Mouse (Mus musculus) limb, embryonic 14.5 days (tissue): Measurements from ENCODE around the gene Cdca7. TPM values are rescaled to one million over a fixed set of nuclear protein-coding genes. Genes with fewer than 3 reads are reported as not detected.

Experiments
- ATAC-seq: fragments of 200-750 bp; cut with Nextera tagmentation; 2 replicates; pipeline ENCODE4 v1.8.0; 2017; ENCODE audit warnings: low read depth, moderate number of reproducible peaks, moderate TSS enrichment; ENCODE audit not compliant: low FRiP score
- DNase-seq: peaks from one replicate; pipeline ENCODE4 v3.0.0-alpha.2; 2015; ENCODE audit warnings: low spot score
- H3K27ac ChIP-seq: fragments of 300-500 bp; sonication (generic); replicated peaks from 2 replicates; pipeline ENCODE4 v1.5.1; 2014; ENCODE audit warnings: low read depth, mild to moderate bottlenecking, low read length, moderate library complexity, mixed read lengths
- H3K27me3 ChIP-seq: fragments of 300-500 bp; sonication (generic); 2 replicates; pipeline ENCODE4 v1.6.1; 2014; ENCODE audit warnings: low read length, mixed read lengths; ENCODE audit not compliant: control insufficient read depth, insufficient read depth
- H3K36me3 ChIP-seq: fragments of 300-500 bp; sonication (generic); 2 replicates; pipeline ENCODE4 v1.6.1; 2014; ENCODE audit warnings: mild to moderate bottlenecking, low read length, moderate library complexity, mixed read lengths; ENCODE audit not compliant: control insufficient read depth, insufficient read depth
- H3K4me1 ChIP-seq: fragments of 300-500 bp; sonication (generic); 2 replicates; pipeline ENCODE4 v1.6.1; 2014; ENCODE audit warnings: antibody characterized with exemption, low read length, mixed read lengths; ENCODE audit not compliant: control insufficient read depth, insufficient read depth
- H3K4me2 ChIP-seq: fragments of 300-500 bp; sonication (generic); replicated peaks from 2 replicates; pipeline ENCODE4 v1.6.1; 2014; ENCODE audit warnings: low read depth, mild to moderate bottlenecking, low read length, moderate library complexity; ENCODE audit not compliant: severe bottlenecking
- H3K4me3 ChIP-seq: fragments of 300-500 bp; sonication (generic); replicated peaks from 2 replicates; pipeline ENCODE4 v1.5.1; 2014; ENCODE audit warnings: low read length
- H3K9ac ChIP-seq: fragments of 300-500 bp; sonication (generic); 2 replicates; pipeline ENCODE4 v1.6.1; 2014; ENCODE audit warnings: mild to moderate bottlenecking, low read depth, low read length, moderate library complexity; ENCODE audit not compliant: severe bottlenecking
- H3K9me3 ChIP-seq: fragments of 300-500 bp; sonication (generic); 2 replicates; pipeline ENCODE4 v1.6.1; 2016; ENCODE audit warnings: low read length; ENCODE audit not compliant: control insufficient read depth
- POLR2A ChIP-seq: fragments of 200-500 bp; IDR thresholded peaks from 2 replicates; pipeline ENCODE4 v1.8.0; 2012; ENCODE audit warnings: inconsistent platforms, mild to moderate bottlenecking, moderate library complexity, borderline replicate concordance; ENCODE audit not compliant: insufficient read depth, insufficient read length; ENCODE audit errors: extremely low read depth
- WGBS: fragments of 180-500 bp; shearing (Covaris S2); extraction: QIAGEN DNeasy Blood & Tissue Kit; methylation state at CpG from one replicate; pipeline ENCODE4 v1.1.7; 2014; 5-methylcytosine and 5-hydroxymethylcytosine counted together
- polyA plus RNA-seq, 2 experiments: library from polyadenylated mRNA; depleted of rRNA in 1 of 2; stranded (reverse) in 1 of 2; unstranded in 1 of 2; fragments of >200 nt; fragmentation: Nextera tagmentation in 1 of 2; extraction: Ambion mirVana in 1 of 2; gene quantifications; 2 replicates each; pipeline versions ENCODE4 v1.2.1 to v1.2.3; 2012 to 2014

The Cdca7 gene
- polyA plus RNA-seq, 2 experiments: 123 to 126 TPM

DNA sequence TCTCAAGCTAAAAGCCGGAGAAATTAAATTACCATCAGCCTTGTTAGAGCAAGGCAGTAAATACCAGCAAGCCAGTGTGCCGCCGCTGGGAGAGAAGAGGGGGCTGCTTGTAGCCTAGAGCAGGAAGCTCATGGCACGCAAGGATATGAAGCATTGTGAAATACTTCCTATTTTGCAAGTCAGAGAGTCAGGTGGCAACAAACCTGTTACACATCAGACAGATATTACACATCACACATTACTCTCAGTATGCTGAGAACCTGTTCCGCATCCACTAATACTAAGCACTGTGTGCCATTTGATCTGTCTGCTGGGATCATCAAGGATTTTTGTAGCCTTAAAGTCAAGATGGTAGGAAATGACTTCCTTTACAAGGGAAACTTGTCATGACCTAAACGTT lies 33.1 kb upstream of the Cdca7 start:
- Histone ChIP-seq H3K9ac (no peak overlapping the region), H3K9me3 (no peaks in the 10 kb centered on the region), H3K36me3 (peaks cover 3% of the 10 kb centered on the region; the same call in 1 of the 2 replicates), H3K4me3 (no peak overlapping the region), H3K27ac (no peak overlapping the region), H3K4me1 (no peaks in the 10 kb centered on the region), H3K27me3 (no peaks in the 10 kb centered on the region), H3K4me2 (no peak overlapping the region)
- DNase-seq: no peak
- no peak for TF ChIP-seq POLR2A
- ATAC-seq: no peak
- WGBS: 61% methylated on average over 6 of the region's 6 CpGs

DNA sequence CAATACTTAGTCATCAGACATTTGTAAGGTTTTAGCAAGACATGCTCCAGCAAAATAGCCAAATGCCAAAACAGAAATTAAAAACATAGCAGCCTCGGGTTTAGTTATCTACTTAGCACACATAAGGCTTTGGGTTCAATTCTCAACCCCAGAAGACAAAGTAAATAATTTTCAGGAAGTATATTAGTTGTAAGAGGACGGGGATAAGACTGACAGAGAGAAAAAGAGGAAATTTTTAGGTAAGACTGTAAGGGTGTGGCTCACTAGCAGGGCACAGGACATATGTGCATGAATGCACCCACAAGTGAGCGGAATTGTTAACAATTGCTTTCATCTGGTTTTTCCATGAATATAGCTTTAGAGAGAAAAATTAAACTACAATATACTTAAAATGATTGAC lies 32.0 kb upstream of the Cdca7 start:
- ATAC-seq: no peak
- Histone ChIP-seq H3K9me3 (no peaks in the 10 kb centered on the region), H3K4me2 (no peak overlapping the region), H3K27ac (no peak overlapping the region), H3K27me3 (no peaks in the 10 kb centered on the region), H3K9ac (no peak overlapping the region), H3K4me3 (no peak overlapping the region), H3K36me3 (no peaks in the 10 kb centered on the region), H3K4me1 (no peaks in the 10 kb centered on the region)
- no peak for DNase-seq
- WGBS: 78% methylated on average over 3 of the region's 3 CpGs
- TF ChIP-seq POLR2A: no peak

DNA sequence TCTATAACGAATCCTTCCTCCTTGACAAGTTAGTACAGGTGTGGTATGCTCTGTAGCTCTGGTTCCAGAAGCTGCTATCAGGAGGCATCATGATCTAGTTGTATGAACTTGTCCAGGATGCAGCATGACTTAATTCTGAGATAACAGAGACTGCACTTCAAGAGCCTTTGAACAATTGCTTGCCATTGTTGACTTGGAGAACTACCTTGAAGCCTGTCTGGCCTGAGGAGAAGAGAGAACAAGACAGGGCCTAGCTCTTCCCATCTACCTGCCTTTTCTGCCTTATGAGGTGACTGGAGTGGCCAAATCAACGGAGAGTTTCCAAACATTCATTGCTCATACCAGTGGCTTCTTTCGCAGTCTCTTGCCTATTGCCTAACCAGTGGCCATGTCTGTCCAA lies 29.9 kb upstream of the Cdca7 start:
- DNase-seq (no peak), ATAC-seq (no peak)
- no peaks in the 10 kb centered on the region for H3K36me3 ChIP-seq
- no peak for TF ChIP-seq POLR2A
- 83% methylated on average over 3 of the region's 3 CpGs for WGBS
- no peaks in the 10 kb centered on the region for H3K9me3 ChIP-seq
- no peaks in the 10 kb centered on the region for H3K27me3 ChIP-seq
- no peak overlapping the region for H3K27ac ChIP-seq
- no peak overlapping the region for H3K4me3 ChIP-seq
- H3K9ac ChIP-seq: no peak overlapping the region
- H3K4me1 ChIP-seq: no peaks in the 10 kb centered on the region
- no peak overlapping the region for H3K4me2 ChIP-seq

DNA sequence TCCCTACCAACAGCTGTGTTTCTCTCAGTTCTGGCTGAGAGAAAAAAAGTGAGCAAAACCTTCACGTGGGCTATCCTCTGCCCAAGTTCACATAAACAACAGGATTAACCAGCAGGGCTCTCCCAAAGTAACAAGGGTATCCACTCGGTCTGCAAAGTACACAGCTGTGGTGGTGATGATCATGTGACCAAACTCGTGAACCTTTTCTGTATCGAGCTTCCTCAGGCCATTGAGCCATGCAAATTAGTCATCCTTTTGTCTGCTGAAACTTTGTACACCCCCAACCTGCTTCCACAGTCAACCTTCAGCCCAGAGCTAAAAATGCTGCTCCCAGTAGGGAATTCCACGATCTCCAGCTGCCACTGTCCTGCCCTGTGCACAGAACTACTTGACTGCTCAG lies 29.3 kb upstream of the Cdca7 start:
- Histone ChIP-seq H3K9me3 (no peaks in the 10 kb centered on the region), H3K27me3 (no peaks in the 10 kb centered on the region), H3K4me3 (no peak overlapping the region), H3K4me1 (no peaks in the 10 kb centered on the region), H3K27ac (no peak overlapping the region), H3K36me3 (no peaks in the 10 kb centered on the region), H3K4me2 (no peak overlapping the region), H3K9ac (no peak overlapping the region)
- WGBS: 58% methylated on average over 5 of the region's 5 CpGs
- no peak for TF ChIP-seq POLR2A
- ATAC-seq (no peak), DNase-seq (no peak)

DNA sequence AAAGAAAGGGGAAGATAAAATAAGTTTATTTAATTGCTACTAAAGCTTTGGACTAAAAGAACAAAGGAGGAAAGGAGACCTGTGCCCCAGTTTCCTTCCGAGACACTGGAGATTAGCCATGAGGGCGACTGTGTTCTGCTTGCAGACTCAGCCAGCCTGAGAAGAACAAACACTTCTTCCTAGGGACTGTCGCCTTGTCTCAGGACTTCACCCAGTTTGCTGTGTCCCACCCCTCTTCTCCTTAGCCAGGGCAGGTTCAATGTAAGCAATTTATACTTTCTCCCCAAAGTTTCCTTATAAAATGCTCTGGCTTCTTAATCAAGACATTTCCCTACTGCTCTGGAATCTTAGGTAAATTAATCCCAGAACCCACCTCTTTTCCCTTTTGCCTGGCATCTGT lies 22.4 kb upstream of the Cdca7 start:
- H3K9me3 ChIP-seq: no peaks in the 10 kb centered on the region
- no peak overlapping the region for H3K9ac ChIP-seq
- 34% methylated on average over 3 of the region's 3 CpGs for WGBS
- H3K27ac ChIP-seq: no peak overlapping the region
- TF ChIP-seq POLR2A: no peak
- H3K4me2 ChIP-seq: no peak overlapping the region
- H3K36me3 ChIP-seq: no peaks in the 10 kb centered on the region
- ATAC-seq: no peak
- H3K4me1 ChIP-seq: peaks cover 8% of the 10 kb centered on the region
- H3K27me3 ChIP-seq: no peaks in the 10 kb centered on the region
- H3K4me3 ChIP-seq: no peak overlapping the region
- DNase-seq: no peak

DNA sequence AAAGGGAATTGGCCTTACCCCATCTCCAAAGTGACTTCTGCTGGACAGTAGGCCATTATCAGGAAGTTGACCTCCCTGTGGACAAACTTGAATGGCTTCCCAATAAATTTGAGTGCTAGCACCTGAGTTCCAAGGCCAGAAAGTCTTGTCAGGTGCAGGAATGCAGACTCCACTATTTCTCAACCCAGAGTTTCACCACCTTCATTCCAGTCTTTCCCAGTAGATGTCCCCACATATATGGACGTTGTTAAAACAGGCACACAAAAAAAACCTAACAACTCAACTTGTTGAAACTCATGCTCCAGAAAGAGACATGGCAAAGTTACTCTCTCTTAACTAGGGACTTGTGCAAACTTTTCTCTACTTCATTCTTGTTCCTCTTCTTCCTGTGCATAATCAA lies 19.8 kb upstream of the Cdca7 start:
- Histone ChIP-seq H3K27ac (no peak overlapping the region), H3K27me3 (no peaks in the 10 kb centered on the region), H3K4me1 (peaks cover 8% of the 10 kb centered on the region), H3K4me3 (no peak overlapping the region), H3K9me3 (no peaks in the 10 kb centered on the region), H3K36me3 (no peaks in the 10 kb centered on the region), H3K4me2 (no peak overlapping the region), H3K9ac (no peak overlapping the region)
- TF ChIP-seq POLR2A: no peak
- ATAC-seq (no peak), DNase-seq (no peak)
- WGBS: 61% methylated on average over 1 of the region's 1 CpGs
